Mouse (Mus musculus) thymus, adult 18-20 months (tissue): ENCODE measurements around the gene Zfp72.

Experiments
- DNase-seq, 2 experiments: peaks; one replicate each; pipeline ENCODE4 v3.0.0; 2022; ENCODE audit warnings: mixed read lengths in 2 of 2

Zfp72 gene

DNA sequence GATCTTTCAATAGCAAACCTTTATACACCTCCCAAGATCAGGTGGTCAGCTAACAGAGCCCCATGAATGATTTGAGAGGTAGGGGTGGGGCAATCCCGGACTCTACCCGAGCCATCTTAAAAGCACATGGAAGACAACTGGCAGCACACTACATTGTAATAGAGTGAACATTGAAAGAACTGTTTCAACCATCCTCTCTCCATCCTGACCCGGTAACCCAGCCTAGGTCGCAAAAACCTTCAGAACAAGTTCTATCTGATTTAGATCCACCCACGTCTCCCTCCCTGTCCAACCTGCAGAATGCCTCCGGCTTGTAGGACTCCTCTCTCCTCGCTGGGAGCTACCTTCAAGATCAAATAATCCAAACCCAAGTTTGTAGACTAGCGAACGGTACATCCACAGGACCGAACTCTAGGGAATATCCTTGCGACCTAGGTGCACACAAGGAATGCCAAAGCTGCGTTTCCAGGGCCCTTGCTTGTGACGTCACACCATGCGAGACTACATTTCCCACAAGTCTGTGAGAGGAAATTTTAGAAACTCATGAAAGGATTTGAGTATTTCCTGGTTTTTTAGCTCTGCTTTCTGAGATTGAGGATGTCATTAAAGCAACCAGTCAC is at the start of gene Zfp72:
Zfp72 (minus strand) TSS at position 466 of the 620 bp plus-strand sequence.
- peak; percentile 10 to 50 for DNase-seq

GRCm38 (mm10) chr13:74439895-74440294 is 49.3 kb upstream of the Zfp72 start:
- DNase-seq: no peak

DNA sequence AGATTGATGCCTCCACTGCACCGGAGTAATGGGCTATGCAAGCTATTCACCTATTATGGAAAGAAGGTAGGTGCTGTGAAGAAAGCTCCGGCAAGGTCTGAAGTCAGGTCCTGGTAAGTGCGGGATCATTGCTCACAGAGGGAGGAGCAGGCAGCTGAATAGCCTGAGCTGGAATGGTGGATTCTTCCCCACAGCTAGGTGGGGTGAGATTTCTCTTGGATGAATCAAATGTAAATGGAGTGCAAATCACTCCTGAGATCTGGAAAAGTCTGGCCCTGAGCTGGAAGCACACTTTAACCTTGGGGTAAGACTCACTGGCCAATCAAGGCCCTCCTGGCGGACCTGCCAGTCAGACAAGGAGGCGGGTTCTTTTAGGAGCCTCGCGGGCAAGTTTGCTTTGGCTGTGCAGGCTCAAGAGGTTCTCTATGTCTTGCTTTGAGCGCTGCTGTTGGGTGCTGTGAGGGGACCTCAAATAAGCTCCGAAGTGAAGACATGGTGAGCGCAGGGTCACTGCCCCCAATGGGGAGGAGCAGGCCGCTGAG is 8.7 kb upstream of the Zfp72 start, which contains the start of gene Ftl1-ps1:
Ftl1-ps1 (plus strand) TSS at position 397 of the 542 bp plus-strand sequence.
- no peak for DNase-seq

GRCm38 (mm10) chr13:74391156-74391555 is 520 bp upstream of the Zfp72 start:
- DNase-seq: no peak

- no peak for DNase-seq
Measured at GRCm38 (mm10) chr13:74389730-74390129, 906 bp downstream of the Zfp72 start.

DNA sequence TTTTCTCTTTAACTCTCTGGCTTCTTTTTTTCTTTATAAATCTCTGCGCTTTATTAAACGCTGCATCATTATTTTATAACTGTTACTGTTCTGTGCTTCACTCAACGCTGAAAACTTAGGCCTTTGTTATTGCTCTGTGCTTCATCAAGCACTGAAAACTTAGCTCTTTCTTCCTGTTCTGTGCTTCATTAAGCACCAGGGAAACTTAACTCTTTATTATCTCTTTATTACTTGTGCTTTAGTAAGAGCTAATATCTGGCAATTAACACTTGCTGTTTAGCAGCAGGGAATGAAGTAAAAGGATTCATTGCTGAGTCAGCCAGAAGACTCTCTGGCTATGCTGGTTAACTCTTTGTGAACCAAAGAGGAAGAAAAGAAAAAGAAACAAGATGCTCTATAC is 8.3 kb downstream of the Zfp72 start:
- no peak for DNase-seq

- DNase-seq: no peak
Measured at GRCm38 (mm10) chr13:74381533-74382276, 8.9 kb downstream of the Zfp72 start.

DNA sequence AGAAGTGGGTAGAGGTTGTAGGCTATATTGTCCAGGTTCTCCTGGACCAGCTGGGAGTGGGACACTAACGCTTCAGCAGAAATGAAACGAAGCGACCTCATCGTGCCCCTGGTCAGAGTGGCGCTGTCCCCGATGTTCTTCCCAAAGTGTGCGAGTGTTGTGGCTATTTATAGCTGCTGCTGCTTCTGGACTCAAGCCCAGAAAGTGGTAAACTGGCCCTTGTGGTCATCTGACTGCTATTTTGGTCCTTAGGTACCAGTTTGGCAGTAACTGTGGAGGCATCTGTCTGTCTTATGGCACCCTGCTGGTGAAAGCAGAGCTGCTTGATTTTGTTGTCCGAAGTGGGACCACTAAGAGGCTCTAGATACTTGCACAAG is 26.8 kb downstream of the Zfp72 start, which contains the start of gene Lrrc14b:
Lrrc14b (minus strand) TSS at position 147 of the 377 bp plus-strand sequence.
- no peak for DNase-seq

GRCm38 (mm10) chr13:74363176-74363858 is 27.3 kb downstream of the Zfp72 start:
- no peak for DNase-seq

DNA sequence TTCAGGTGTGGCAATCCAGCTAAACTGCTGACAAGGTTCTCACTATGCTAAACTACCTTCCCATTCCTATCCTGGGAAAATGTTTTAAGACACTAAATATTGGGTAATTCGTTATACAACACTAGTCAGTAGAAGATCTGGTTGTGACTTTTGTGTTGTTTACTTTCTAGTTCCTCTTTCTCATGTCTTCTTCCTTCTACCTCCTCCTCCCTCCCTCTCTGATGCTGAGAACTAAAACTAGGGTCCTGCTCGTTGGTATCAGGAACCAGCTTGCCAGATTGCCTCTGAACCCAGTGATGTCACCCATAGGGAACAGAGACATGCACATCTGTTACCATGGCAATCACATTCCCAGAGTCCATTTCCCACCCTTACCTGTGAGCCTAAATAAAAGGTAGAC is 28.4 kb downstream of the Zfp72 start:
- DNase-seq: no peak

GRCm38 (mm10) chr13:74356491-74356890 is 34.1 kb downstream of the Zfp72 start:
- no peak for DNase-seq

GRCm38 (mm10) chr13:74350435-74350906 is 40.2 kb downstream of the Zfp72 start:
- DNase-seq: no peak

- peak; percentile 92 to 93 for DNase-seq
Measured at GRCm38 (mm10) chr13:74349566-74350434, 40.8 kb downstream of the Zfp72 start, which contains the start of the genes Sdha and Ccdc127. Gene Sdha, minus strand, starts transcription at chr13:74350280. Gene Ccdc127, plus strand, starts transcription at chr13:74350309.

DNA sequence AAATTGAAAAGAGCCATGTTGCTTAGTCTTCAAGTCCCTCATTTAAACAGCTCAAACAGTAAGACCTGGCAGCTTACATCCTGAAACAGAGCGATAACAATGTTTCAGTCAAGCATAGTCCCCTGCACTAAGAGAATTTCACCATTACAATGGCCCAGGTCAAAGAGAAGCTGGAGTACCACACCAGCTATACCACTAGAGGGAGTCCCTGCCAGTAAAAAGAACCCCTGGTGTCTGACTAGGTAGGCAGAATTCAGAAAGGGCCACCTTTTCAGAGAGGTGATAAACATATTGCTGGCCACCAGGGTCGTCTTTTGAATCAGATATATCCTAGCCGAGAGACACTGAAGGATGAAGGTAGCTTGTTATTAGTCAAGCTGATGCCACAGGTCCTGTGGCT is 49.6 kb downstream of the Zfp72 start:
- no peak for DNase-seq

GRCm38 (mm10) chr13:74329321-74329720 is 61.3 kb downstream of the Zfp72 start:
- no peak for DNase-seq
